Mouse (Mus musculus) kidney, embryonic 14.5 days (tissue): Measurements from ENCODE around the gene Ccdc38. TPM values are rescaled to one million over a fixed set of nuclear protein-coding genes. Genes with fewer than 3 reads are reported as not detected.
"Not testable (repeated sequence)": the region's sequence is repeated elsewhere in the genome, so short reads cannot be mapped to it uniquely, and the experiment has no call there.

ENCODE experiments used
- ATAC-seq: fragments of 200-750 bp; cut with Nextera tagmentation; 2 replicates; pipeline ENCODE4 v1.8.0; 2017; ENCODE audit warnings: moderate number of reproducible peaks, mild to moderate bottlenecking, moderate TSS enrichment, moderate library complexity; ENCODE audit not compliant: low FRiP score, low TSS enrichment
- H3K27ac ChIP-seq: fragments of 300-500 bp; sonication (generic); 2 replicates; pipeline ENCODE4 v1.5.1; 2014; ENCODE audit warnings: low read depth, mild to moderate bottlenecking, low read length, moderate library complexity, mixed read lengths
- H3K27me3 ChIP-seq: fragments of 300-500 bp; sonication (generic); 2 replicates; pipeline ENCODE4 v1.6.1; 2014; ENCODE audit warnings: mild to moderate bottlenecking, low read length; ENCODE audit not compliant: control insufficient read depth, insufficient read depth
- H3K36me3 ChIP-seq: fragments of 300-500 bp; sonication (generic); 2 replicates; pipeline ENCODE4 v1.6.1; 2014; ENCODE audit warnings: low read length, mixed read lengths; ENCODE audit not compliant: control insufficient read depth, insufficient read depth
- H3K4me1 ChIP-seq: fragments of 300-500 bp; sonication (generic); 2 replicates; pipeline ENCODE4 v1.6.1; 2014; ENCODE audit warnings: low read length, mixed read lengths; ENCODE audit not compliant: control insufficient read depth, insufficient read depth
- H3K4me2 ChIP-seq: fragments of 300-500 bp; sonication (generic); replicated peaks from 2 replicates; pipeline ENCODE4 v1.6.1; 2014; ENCODE audit warnings: low read depth, mild to moderate bottlenecking, low read length
- H3K4me3 ChIP-seq: fragments of 300-500 bp; sonication (generic); 2 replicates; pipeline ENCODE4 v1.5.1; 2014; ENCODE audit warnings: mild to moderate bottlenecking, low read length
- H3K9ac ChIP-seq: fragments of 300-500 bp; sonication (generic); 2 replicates; pipeline ENCODE4 v1.6.1; 2014; ENCODE audit warnings: low read depth, mild to moderate bottlenecking, low read length, moderate library complexity
- H3K9me3 ChIP-seq: fragments of 300-500 bp; sonication (generic); 2 replicates; pipeline ENCODE4 v1.6.1; 2016; ENCODE audit warnings: low read length; ENCODE audit not compliant: control insufficient read depth
- WGBS: fragments of 180-500 bp; shearing (Covaris S2); extraction: QIAGEN DNeasy Blood & Tissue Kit; methylation state at CpG from one replicate; pipeline ENCODE4 v1.1.7; 2014; 5-methylcytosine and 5-hydroxymethylcytosine counted together
- polyA plus RNA-seq: library from polyadenylated mRNA; unstranded; fragments of >200 nt; fragmentation: Nextera tagmentation; extraction: Ambion mirVana; gene quantifications from 2 replicates; pipeline ENCODE4 v1.2.1, GENCODE M21; 2014

The Ccdc38 gene
- polyA plus RNA-seq, 1 experiment from 2014 or later: 0.28 TPM

DNA sequence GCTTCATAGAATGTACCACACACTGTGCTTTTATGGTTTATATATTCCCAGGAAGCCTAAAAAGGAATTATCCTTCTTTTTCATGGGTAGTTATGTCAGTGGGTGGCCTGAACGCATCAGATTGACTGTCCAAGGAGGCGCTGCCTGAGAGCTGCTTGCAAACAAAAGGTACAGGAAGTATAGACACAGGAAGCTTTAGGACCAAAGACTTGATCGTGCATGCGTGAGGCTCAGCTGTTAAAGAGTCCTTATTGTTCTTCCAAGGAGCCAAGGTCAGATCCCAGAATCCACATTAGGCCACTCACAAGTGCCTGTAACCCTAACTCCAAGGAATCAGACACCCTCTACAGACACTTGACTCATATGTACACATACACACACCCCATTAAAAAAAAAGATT, 1.9 kb downstream of the Ccdc38 start:
- Histone ChIP-seq H3K4me1 (peaks cover 12% of the 10 kb centered on the region), H3K9me3 (no peaks in the 10 kb centered on the region), H3K36me3 (no peaks in the 10 kb centered on the region), H3K27ac (no peak overlapping the region), H3K4me2 (no peak overlapping the region), H3K4me3 (no peak overlapping the region), H3K27me3 (no peaks in the 10 kb centered on the region), H3K9ac (no peak overlapping the region)
- ATAC-seq: no peak
- WGBS: 69% methylated on average over 4 of the region's 4 CpGs

DNA sequence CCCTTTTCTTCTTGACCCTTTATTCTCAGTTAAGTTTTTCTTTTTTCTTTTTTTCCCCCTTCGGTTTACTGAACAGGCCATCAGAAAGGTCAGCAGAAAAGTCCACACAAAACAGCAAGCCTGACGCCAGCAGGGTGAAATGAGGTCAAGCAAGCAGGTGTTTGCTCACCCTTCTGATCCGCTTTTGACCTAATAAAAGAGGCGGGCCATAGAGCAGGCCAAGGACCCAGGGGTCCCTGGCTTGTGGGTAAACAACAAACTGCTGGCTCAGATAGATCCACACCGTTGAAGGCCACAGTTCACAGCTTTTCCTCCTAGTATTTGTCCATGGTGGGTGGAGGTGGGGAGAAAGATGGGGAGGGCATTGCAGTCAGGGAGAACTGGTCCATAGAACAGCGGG, 2.7 kb downstream of the Ccdc38 start:
- no peaks in the 10 kb centered on the region for H3K27me3 ChIP-seq
- no peak for ATAC-seq
- H3K4me2 ChIP-seq: no peak overlapping the region
- H3K9ac ChIP-seq: no peak overlapping the region
- no peak overlapping the region for H3K27ac ChIP-seq
- H3K4me3 ChIP-seq: no peak overlapping the region
- H3K4me1 ChIP-seq: peaks cover 12% of the 10 kb centered on the region
- no peaks in the 10 kb centered on the region for H3K9me3 ChIP-seq
- no peaks in the 10 kb centered on the region for H3K36me3 ChIP-seq
- WGBS: 61% methylated on average over 6 of the region's 6 CpGs

GRCm38 (mm10) chr10:93544172-93544571, 3.7 kb downstream of the Ccdc38 start:
- H3K9me3 ChIP-seq: no peaks in the 10 kb centered on the region

DNA sequence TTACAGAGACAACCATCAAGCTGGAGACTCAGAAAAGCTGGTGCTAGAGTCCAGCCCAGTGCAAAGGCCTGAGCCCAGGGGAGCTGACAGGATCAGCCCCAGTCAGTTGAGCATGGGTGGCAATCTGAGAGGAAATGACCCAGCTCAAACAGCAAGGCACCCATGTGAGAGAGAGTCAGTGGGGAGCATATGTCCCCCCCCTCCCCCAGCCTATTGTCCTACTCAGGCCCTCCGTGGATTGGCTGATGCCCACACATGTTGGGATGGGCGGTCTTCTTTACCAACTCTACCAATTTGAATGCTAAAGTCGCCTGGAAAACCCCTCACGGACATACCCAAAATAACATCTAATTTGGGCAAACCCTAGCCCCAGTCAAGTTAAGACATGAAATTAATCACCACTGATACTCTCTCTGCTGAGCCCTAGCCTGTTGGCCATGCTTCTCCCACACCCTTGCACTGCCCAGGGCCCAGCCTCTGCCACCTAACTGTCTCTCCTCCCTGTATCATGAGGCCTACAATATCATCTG, 7.4 kb downstream of the Ccdc38 start:
- no peak overlapping the region for H3K9ac ChIP-seq
- H3K9me3 ChIP-seq: no peaks in the 10 kb centered on the region
- no peaks in the 10 kb centered on the region for H3K4me1 ChIP-seq
- no peaks in the 10 kb centered on the region for H3K36me3 ChIP-seq
- no peak overlapping the region for H3K4me2 ChIP-seq
- no peak overlapping the region for H3K4me3 ChIP-seq
- H3K27ac ChIP-seq: no peak overlapping the region
- WGBS: 96% methylated on average over 4 of the region's 4 CpGs
- H3K27me3 ChIP-seq: no peaks in the 10 kb centered on the region
- ATAC-seq: 0 out of 2 replicates have a peak, but pooled peaks have one; percentile 28

More at GRCm38 (mm10) chr10:93544172-93544571, 3.7 kb downstream of the Ccdc38 start:
- no peak for ATAC-seq
- 70% methylated on average over 5 of the region's 5 CpGs for WGBS
- H3K27ac ChIP-seq: no peak overlapping the region
- H3K4me1 ChIP-seq: peaks cover 7% of the 10 kb centered on the region
- H3K9ac ChIP-seq: no peak overlapping the region
- H3K4me3 ChIP-seq: no peak overlapping the region
- no peaks in the 10 kb centered on the region for H3K27me3 ChIP-seq
- no peaks in the 10 kb centered on the region for H3K36me3 ChIP-seq
- no peak overlapping the region for H3K4me2 ChIP-seq

DNA sequence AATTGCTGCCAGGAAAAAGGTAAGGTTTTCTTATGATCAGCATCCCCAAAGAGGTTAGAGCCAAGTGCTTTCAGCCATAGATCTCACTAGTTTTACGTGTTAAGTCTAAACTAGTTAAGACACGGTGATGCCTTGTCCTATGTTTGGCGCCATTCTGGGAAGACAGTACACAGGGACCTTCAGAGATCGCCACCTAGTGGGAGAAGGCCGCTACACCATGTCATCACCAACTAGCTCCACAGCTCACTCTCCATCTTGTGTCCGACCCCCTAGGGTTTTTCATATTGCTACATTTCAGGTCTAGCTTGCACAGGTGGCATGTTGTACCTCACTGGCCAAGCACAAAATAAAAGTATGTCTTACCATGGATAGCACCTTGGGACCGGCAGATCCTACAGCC, 8.6 kb downstream of the Ccdc38 start:
- Histone ChIP-seq H3K9ac (no peak overlapping the region), H3K9me3 (no peaks in the 10 kb centered on the region), H3K36me3 (no peaks in the 10 kb centered on the region), H3K4me3 (no peak overlapping the region), H3K27me3 (no peaks in the 10 kb centered on the region), H3K27ac (no peak overlapping the region), H3K4me2 (no peak overlapping the region), H3K4me1 (no peaks in the 10 kb centered on the region)
- 11% methylated on average over 7 of the region's 7 CpGs for WGBS
- peak; percentile 76 for ATAC-seq

GRCm38 (mm10) chr10:93549821-93550220, 9.4 kb downstream of the Ccdc38 start:
- ATAC-seq: no peak
- no peak overlapping the region for H3K4me2 ChIP-seq
- no peaks in the 10 kb centered on the region for H3K27me3 ChIP-seq
- no peaks in the 10 kb centered on the region for H3K4me1 ChIP-seq
- H3K27ac ChIP-seq: no peak overlapping the region
- H3K36me3 ChIP-seq: no peaks in the 10 kb centered on the region
- no peak overlapping the region for H3K9ac ChIP-seq
- H3K9me3 ChIP-seq: no peaks in the 10 kb centered on the region
- no peak overlapping the region for H3K4me3 ChIP-seq
- 77% methylated on average over 10 of the region's 10 CpGs for WGBS

- ATAC-seq: no peak
- Histone ChIP-seq H3K27me3 (no peaks in the 10 kb centered on the region), H3K4me3 (no peak overlapping the region), H3K27ac (no peak overlapping the region), H3K9me3 (no peaks in the 10 kb centered on the region), H3K4me2 (no peak overlapping the region), H3K9ac (no peak overlapping the region), H3K36me3 (no peaks in the 10 kb centered on the region), H3K4me1 (no peaks in the 10 kb centered on the region)
- WGBS: 82% methylated on average over 8 of the region's 8 CpGs
These were observed 12.2 kb downstream of the Ccdc38 start for GRCm38 (mm10) chr10:93552596-93552995.

GRCm38 (mm10) chr10:93557971-93558370, 17.5 kb downstream of the Ccdc38 start:
- not testable (repeated sequence) for H3K36me3 ChIP-seq, H3K4me3 ChIP-seq, H3K27ac ChIP-seq, H3K27me3 ChIP-seq, H3K9me3 ChIP-seq, H3K4me1 ChIP-seq, H3K9ac ChIP-seq, H3K4me2 ChIP-seq, ATAC-seq
- 76% methylated on average over 2 of the region's 2 CpGs for WGBS

GRCm38 (mm10) chr10:93559786-93560185, 19.4 kb downstream of the Ccdc38 start:
- H3K27ac ChIP-seq: no peak overlapping the region
- no peaks in the 10 kb centered on the region for H3K36me3 ChIP-seq
- WGBS: 48% methylated on average over 9 of the region's 9 CpGs
- H3K4me2 ChIP-seq: no peak overlapping the region
- no peaks in the 10 kb centered on the region for H3K4me1 ChIP-seq
- no peaks in the 10 kb centered on the region for H3K27me3 ChIP-seq
- no peaks in the 10 kb centered on the region; the same call in 1 of the 2 replicates for H3K9me3 ChIP-seq
- H3K4me3 ChIP-seq: no peak overlapping the region
- H3K9ac ChIP-seq: no peak overlapping the region
- ATAC-seq: 0 out of 2 replicates have a peak, but pooled peaks have one; percentile 35
